Mouse (Mus musculus) kidney, embryonic 16.5 days (tissue): ENCODE results near the gene Chmp3. TPM values are rescaled to one million over a fixed set of nuclear protein-coding genes. Genes with fewer than 3 reads are reported as not detected.
A peak's percentile ranks its signal among the peaks of the same experiment; 100 is the strongest.

Source experiments
- ATAC-seq: fragments of 200-750 bp; cut with Nextera tagmentation; 2 replicates; pipeline ENCODE4 v1.8.0; 2017; ENCODE audit warnings: moderate TSS enrichment; ENCODE audit not compliant: low FRiP score, low TSS enrichment
- H3K27ac ChIP-seq: fragments of 300-500 bp; sonication (generic); 2 replicates; pipeline ENCODE4 v1.5.1; 2014; ENCODE audit warnings: low read length
- H3K27me3 ChIP-seq: fragments of 300-500 bp; sonication (generic); 2 replicates; pipeline ENCODE4 v1.6.1; 2014; ENCODE audit warnings: low read length, control low read depth, mixed read lengths; ENCODE audit not compliant: insufficient read depth
- H3K36me3 ChIP-seq: fragments of 300-500 bp; sonication (generic); 2 replicates; pipeline ENCODE4 v1.6.1; 2014; ENCODE audit warnings: low read length, control low read depth, mixed read lengths; ENCODE audit not compliant: insufficient read depth
- H3K4me1 ChIP-seq: fragments of 300-500 bp; sonication (generic); 2 replicates; pipeline ENCODE4 v1.6.1; 2014; ENCODE audit warnings: low read length, control low read depth, mixed read lengths; ENCODE audit not compliant: insufficient read depth
- H3K4me2 ChIP-seq: fragments of 300-500 bp; sonication (generic); replicated peaks from 2 replicates; pipeline ENCODE4 v1.6.1; 2014; ENCODE audit warnings: low read depth, low read length
- H3K4me3 ChIP-seq: fragments of 300-500 bp; sonication (generic); 2 replicates; pipeline ENCODE4 v1.5.1; 2014; ENCODE audit warnings: mild to moderate bottlenecking, low read length
- H3K9ac ChIP-seq: fragments of 300-500 bp; sonication (generic); replicated peaks from 2 replicates; pipeline ENCODE4 v1.6.1; 2014; ENCODE audit warnings: low read length
- H3K9me3 ChIP-seq: fragments of 300-500 bp; sonication (generic); 2 replicates; pipeline ENCODE4 v1.6.1; 2016; ENCODE audit warnings: low read length, control low read depth
- WGBS: fragments of 180-500 bp; shearing (Covaris S2); extraction: QIAGEN DNeasy Blood & Tissue Kit; methylation state at CpG from one replicate; pipeline ENCODE4 v1.1.7; 2014; 5-methylcytosine and 5-hydroxymethylcytosine counted together
- polyA plus RNA-seq: library from polyadenylated mRNA; unstranded; fragments of >200 nt; fragmentation: Nextera tagmentation; extraction: Ambion mirVana; gene quantifications from 2 replicates; pipeline ENCODE4 v1.2.1, GENCODE M21; 2015

Gene Chmp3
- polyA plus RNA-seq = 74.0 and 74.3 TPM in 2 replicates

- H3K27ac ChIP-seq = peak within 1 kb of the TSS; percentile 100
- ATAC-seq = peak; percentile 99
- no peaks in the 10 kb centered on the region for H3K9me3 ChIP-seq
- peak within 1 kb of the TSS; percentile 76 for H3K4me2 ChIP-seq
- H3K4me1 ChIP-seq = peaks cover 9% of the 10 kb centered on the region; the same call in 1 of the 2 replicates
- H3K4me3 ChIP-seq = peak within 1 kb of the TSS; percentile 87
- under 1% methylated on average over 55 of the region's 59 CpGs for WGBS
- H3K36me3 ChIP-seq = 0 out of 2 replicates have a peak, but pooled peaks cover 4% of the 10 kb centered on the region
- no peaks in the 10 kb centered on the region for H3K27me3 ChIP-seq
- peak within 1 kb of the TSS; percentile 99 for H3K9ac ChIP-seq
Observed at GRCm38 (mm10) chr6:71543686-71544499, at the start of gene Chmp3. Chmp3 (plus strand) TSS chr6:71543797.

GRCm38 (mm10) chr6:71494341-71495020, 49.1 kb upstream of the Chmp3 start:
- no peaks in the 10 kb centered on the region for H3K9me3 ChIP-seq
- under 1% methylated on average over 43 of the region's 46 CpGs for WGBS
- H3K36me3 ChIP-seq = no peaks in the 10 kb centered on the region; the same call in 1 of the 2 replicates
- ATAC-seq = peak; percentile 67
- H3K4me2 ChIP-seq = peak overlapping the region; percentile 73
- no peaks in the 10 kb centered on the region for H3K27me3 ChIP-seq
- H3K9ac ChIP-seq = peak overlapping the region; percentile 99
- H3K4me1 ChIP-seq = peaks cover 22% of the 10 kb centered on the region
- H3K27ac ChIP-seq = peak overlapping the region; percentile 99
- peak overlapping the region; percentile 84 for H3K4me3 ChIP-seq

DNA sequence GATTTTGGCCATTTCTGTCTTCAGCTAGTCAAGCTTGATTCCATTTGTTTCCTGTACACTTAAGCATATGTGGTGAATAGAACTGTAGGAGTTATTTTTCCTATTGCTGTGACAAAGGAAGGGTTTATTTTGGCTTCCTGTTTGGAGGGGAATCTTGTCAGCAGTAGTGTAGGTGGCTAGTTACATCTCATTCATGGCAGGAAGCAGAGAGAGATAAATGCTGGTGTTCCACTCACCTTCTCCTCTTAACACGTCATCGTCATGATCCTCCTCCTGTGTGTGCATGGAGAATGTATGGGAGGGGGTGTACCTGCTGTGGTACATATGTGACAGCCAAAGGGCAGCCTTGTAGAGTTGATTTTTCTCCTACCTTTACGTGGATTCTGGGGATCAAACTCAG, 43.0 kb upstream of the Chmp3 start:
- Histone ChIP-seq H3K9ac (no peak overlapping the region), H3K27me3 (no peaks in the 10 kb centered on the region), H3K4me3 (no peak overlapping the region), H3K4me1 (peaks cover 10% of the 10 kb centered on the region), H3K36me3 (peaks cover 13% of the 10 kb centered on the region), H3K4me2 (no peak overlapping the region), H3K9me3 (no peaks in the 10 kb centered on the region), H3K27ac (no peak overlapping the region)
- 86% methylated on average over 3 of the region's 3 CpGs for WGBS
- no peak for ATAC-seq

- no peak overlapping the region for H3K4me3 ChIP-seq
Observed at GRCm38 (mm10) chr6:71503001-71503400, 40.6 kb upstream of the Chmp3 start.

GRCm38 (mm10) chr6:71503670-71504069, 39.9 kb upstream of the Chmp3 start:
- H3K36me3 ChIP-seq = peaks cover 17% of the 10 kb centered on the region; the same call in 1 of the 2 replicates
- H3K4me2 ChIP-seq = no peak overlapping the region
- H3K9me3 ChIP-seq = no peaks in the 10 kb centered on the region
- H3K9ac ChIP-seq = no peak overlapping the region
- no peaks in the 10 kb centered on the region for H3K4me1 ChIP-seq
- H3K27me3 ChIP-seq = no peaks in the 10 kb centered on the region
- ATAC-seq = no peak
- H3K27ac ChIP-seq = no peak overlapping the region
- no peak overlapping the region for H3K4me3 ChIP-seq

More at GRCm38 (mm10) chr6:71503001-71503400, 40.6 kb upstream of the Chmp3 start:
- Histone ChIP-seq H3K9ac (no peak overlapping the region), H3K36me3 (peaks cover 13% of the 10 kb centered on the region), H3K9me3 (no peaks in the 10 kb centered on the region), H3K4me2 (no peak overlapping the region), H3K27me3 (no peaks in the 10 kb centered on the region), H3K27ac (no peak overlapping the region), H3K4me1 (no peaks in the 10 kb centered on the region)
- WGBS = 75% methylated on average over 4 of the region's 4 CpGs
- no peak for ATAC-seq

DNA sequence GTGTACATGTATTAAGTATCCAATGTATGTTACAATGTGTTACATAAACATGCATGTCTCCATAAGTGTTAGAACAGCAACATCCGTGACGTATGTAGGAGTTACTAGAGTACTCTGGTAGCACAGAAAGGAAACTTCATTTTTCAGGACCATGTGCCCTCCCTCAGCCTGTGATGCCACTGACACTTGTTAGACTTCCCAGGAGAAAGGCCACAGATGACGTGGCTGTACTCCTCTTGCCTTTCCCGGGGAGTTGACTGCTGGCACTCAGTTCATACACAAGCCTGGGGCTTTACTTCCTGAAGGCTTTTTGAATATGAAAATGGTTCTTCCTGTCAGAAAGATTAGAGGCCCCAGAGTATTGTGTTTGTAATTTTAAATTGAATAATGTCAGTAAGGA, 39.5 kb upstream of the Chmp3 start:
- Histone ChIP-seq H3K36me3 (peaks cover 20% of the 10 kb centered on the region), H3K9ac (no peak overlapping the region), H3K4me1 (no peaks in the 10 kb centered on the region), H3K4me2 (no peak overlapping the region), H3K27ac (no peak overlapping the region), H3K4me3 (no peak overlapping the region), H3K9me3 (no peaks in the 10 kb centered on the region), H3K27me3 (no peaks in the 10 kb centered on the region)
- no peak for ATAC-seq
- WGBS = 86% methylated on average over 4 of the region's 4 CpGs

DNA sequence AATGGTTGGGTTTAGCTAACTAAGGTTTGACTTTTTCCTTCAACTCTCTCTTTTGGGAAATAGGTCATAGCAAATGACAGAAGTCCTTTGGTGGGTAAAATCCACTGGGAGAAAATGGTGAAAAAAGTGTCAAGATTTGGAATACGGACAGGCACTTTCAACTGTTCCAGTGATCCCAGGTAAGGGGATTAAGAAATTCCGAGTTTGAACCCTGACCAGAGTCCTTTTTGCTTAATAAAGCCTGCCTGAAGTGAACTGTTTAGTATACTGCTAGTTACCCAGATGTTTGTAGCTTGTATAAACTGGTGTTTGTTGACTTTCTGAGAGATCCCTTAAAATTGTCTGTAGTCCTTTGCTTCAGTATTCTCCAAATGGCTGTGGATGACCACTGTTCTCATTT, 37.9 kb upstream of the Chmp3 start:
- Histone ChIP-seq H3K4me1 (no peaks in the 10 kb centered on the region), H3K9me3 (no peaks in the 10 kb centered on the region), H3K36me3 (peaks cover 24% of the 10 kb centered on the region), H3K9ac (no peak overlapping the region), H3K4me2 (no peak overlapping the region), H3K27me3 (no peaks in the 10 kb centered on the region), H3K27ac (no peak overlapping the region), H3K4me3 (no peak overlapping the region)
- 88% methylated on average over 2 of the region's 2 CpGs for WGBS
- ATAC-seq = no peak

DNA sequence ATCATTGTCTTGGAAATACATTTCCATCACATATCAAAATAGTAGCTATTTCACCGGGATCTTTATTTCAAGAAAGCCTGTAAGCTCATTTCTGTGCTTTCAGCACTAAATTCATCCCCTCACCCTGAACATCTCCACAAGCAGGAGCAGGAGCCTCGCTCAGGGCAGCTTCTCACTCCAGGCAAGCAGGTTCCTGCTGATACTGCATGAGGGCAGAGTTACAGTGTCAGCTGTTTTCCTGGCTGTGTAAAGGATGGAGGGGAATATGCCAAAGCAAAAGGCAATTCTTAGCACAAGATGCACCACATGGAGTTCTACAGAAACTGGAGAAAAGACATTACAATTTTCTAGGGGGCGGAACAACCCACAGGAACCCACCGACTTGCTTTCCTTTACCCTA, 24.1 kb upstream of the Chmp3 start:
- no peaks in the 10 kb centered on the region for H3K27me3 ChIP-seq
- H3K27ac ChIP-seq = no peak overlapping the region
- no peak for ATAC-seq
- no peaks in the 10 kb centered on the region for H3K4me1 ChIP-seq
- H3K9me3 ChIP-seq = no peaks in the 10 kb centered on the region
- no peaks in the 10 kb centered on the region for H3K36me3 ChIP-seq
- no peak overlapping the region for H3K9ac ChIP-seq
- 84% methylated on average over 4 of the region's 4 CpGs for WGBS
- H3K4me2 ChIP-seq = no peak overlapping the region
- H3K4me3 ChIP-seq = no peak overlapping the region

GRCm38 (mm10) chr6:71525556-71525955, 18.0 kb upstream of the Chmp3 start:
- no peak overlapping the region for H3K4me2 ChIP-seq
- WGBS = 28% methylated on average over 3 of the region's 3 CpGs
- no peak overlapping the region for H3K9ac ChIP-seq
- no peaks in the 10 kb centered on the region for H3K27me3 ChIP-seq
- ATAC-seq = no peak
- no peaks in the 10 kb centered on the region for H3K36me3 ChIP-seq
- H3K9me3 ChIP-seq = no peaks in the 10 kb centered on the region
- H3K27ac ChIP-seq = no peak overlapping the region
- H3K4me3 ChIP-seq = no peak overlapping the region
- no peaks in the 10 kb centered on the region for H3K4me1 ChIP-seq

DNA sequence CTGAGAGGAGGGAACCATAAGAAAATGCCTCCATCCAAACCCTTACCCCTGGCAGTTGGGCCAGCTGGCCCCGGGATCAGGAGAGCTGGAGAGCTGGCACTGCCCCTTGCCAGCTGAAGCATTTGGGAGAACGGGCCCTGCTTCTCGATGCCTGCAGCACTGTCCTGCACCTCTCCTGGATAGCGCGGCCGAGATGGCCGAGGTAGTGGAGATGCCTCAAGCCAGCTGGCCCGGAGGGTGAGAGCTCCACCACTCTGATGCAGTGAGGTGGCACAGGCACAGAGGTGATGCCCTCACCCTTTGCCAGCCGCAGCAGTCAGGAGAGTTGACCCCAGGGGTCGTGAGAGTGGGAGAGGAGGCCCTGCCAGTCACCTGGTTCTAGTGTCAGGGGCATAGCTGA, 16.5 kb upstream of the Chmp3 start:
- no peaks in the 10 kb centered on the region for H3K27me3 ChIP-seq
- H3K27ac ChIP-seq = no peak overlapping the region
- H3K4me3 ChIP-seq = no peak overlapping the region
- H3K36me3 ChIP-seq = no peaks in the 10 kb centered on the region
- H3K4me1 ChIP-seq = no peaks in the 10 kb centered on the region
- H3K9ac ChIP-seq = no peak overlapping the region
- ATAC-seq = no peak
- H3K4me2 ChIP-seq = no peak overlapping the region
- H3K9me3 ChIP-seq = no peaks in the 10 kb centered on the region
- 85% methylated on average over 10 of the region's 10 CpGs for WGBS
